Mouse (Mus musculus) liver, embryonic 14.5 days (tissue): ENCODE data around the gene Tmem59l. TPM values are rescaled to one million over a fixed set of nuclear protein-coding genes. Genes with fewer than 3 reads are reported as not detected.

Experiments used
- ATAC-seq: fragments of 200-750 bp; cut with Nextera tagmentation; 2 replicates; pipeline ENCODE4 v1.8.0; 2017; ENCODE audit warnings: moderate number of reproducible peaks, mild to moderate bottlenecking, moderate library complexity; ENCODE audit not compliant: insufficient read depth
- DNase-seq, 3 experiments: peaks; one replicate each; pipeline ENCODE4 v3.0.0-alpha.2; 2012 to 2013; ENCODE audit warnings: low read depth in 3 of 3, low spot score in 3 of 3
- H3K27ac ChIP-seq: fragments of 300-500 bp; sonication (generic); 2 replicates; pipeline ENCODE4 v1.5.1; 2014; ENCODE audit warnings: moderate library complexity, mild to moderate bottlenecking, control low read depth, inconsistent platforms
- H3K27me3 ChIP-seq: fragments of 300-500 bp; sonication (generic); 2 replicates; pipeline ENCODE4 v1.6.1; 2014; ENCODE audit warnings: mild to moderate bottlenecking, low read length, moderate library complexity; ENCODE audit not compliant: control insufficient read depth, insufficient read depth
- H3K36me3 ChIP-seq: fragments of 300-500 bp; sonication (generic); replicated peaks from 2 replicates; pipeline ENCODE4 v1.6.1; 2014; ENCODE audit warnings: low read depth; ENCODE audit not compliant: control insufficient read depth, insufficient read depth
- H3K4me1 ChIP-seq, 2 experiments: fragments of 200-500 bp in 1 of 2; fragments of 300-500 bp in 1 of 2; sonication (generic) in 1 of 2; replicated peaks; 2 replicates each; pipeline ENCODE4 v1.6.1; 2012 to 2014; ENCODE audit warnings: antibody characterized with exemption in 1 of 2, inconsistent platforms in 1 of 2, low read length in 1 of 2; ENCODE audit not compliant: control insufficient read depth in 2 of 2, insufficient read depth in 2 of 2
- H3K4me2 ChIP-seq: fragments of 300-500 bp; sonication (generic); 2 replicates; pipeline ENCODE4 v1.6.1; 2014; ENCODE audit warnings: low read depth, mild to moderate bottlenecking, control low read depth, moderate library complexity
- H3K4me3 ChIP-seq, 2 experiments: fragments of 200-500 bp in 1 of 2; fragments of 300-500 bp in 1 of 2; sonication (generic) in 1 of 2; 2 replicates each; pipeline ENCODE4 v1.5.1; 2012 to 2014; ENCODE audit warnings: low read depth in 2 of 2, low read length in 2 of 2, mild to moderate bottlenecking in 2 of 2, control low read depth in 1 of 2, inconsistent platforms in 1 of 2, moderate library complexity in 1 of 2; ENCODE audit not compliant: insufficient read depth in 1 of 2
- H3K9ac ChIP-seq: fragments of 300-500 bp; sonication (generic); replicated peaks from 2 replicates; pipeline ENCODE4 v1.6.1; 2014; ENCODE audit warnings: mild to moderate bottlenecking, control low read depth, moderate library complexity
- H3K9me3 ChIP-seq: fragments of 300-500 bp; sonication (generic); 2 replicates; pipeline ENCODE4 v1.6.1; 2016; ENCODE audit warnings: low read length, mixed read lengths; ENCODE audit not compliant: control insufficient read depth
- CTCF ChIP-seq: IDR thresholded peaks from 2 replicates; pipeline ENCODE4 v1.5.1; 2016; ENCODE audit warnings: antibody characterized with exemption, low read depth, control low read depth
- EP300 ChIP-seq: IDR thresholded peaks from 2 replicates; pipeline ENCODE4 v1.6.1; 2016; ENCODE audit warnings: antibody characterized with exemption, low read depth
- WGBS: fragments of 180-500 bp; shearing (Covaris S2); extraction: QIAGEN DNeasy Blood & Tissue Kit; methylation state at CpG from one replicate; pipeline ENCODE4 v1.1.7; 2014; ENCODE audit not compliant: insufficient replicate concordance; 5-methylcytosine and 5-hydroxymethylcytosine counted together
- polyA plus RNA-seq, 2 experiments: library from polyadenylated mRNA; depleted of rRNA in 1 of 2; stranded (reverse) in 1 of 2; unstranded in 1 of 2; fragments of >200 nt; fragmentation: Nextera tagmentation in 1 of 2; extraction: Ambion mirVana in 1 of 2; gene quantifications; 2 replicates each; pipeline versions ENCODE4 v1.2.1 to v1.2.3; 2012 to 2014

The Tmem59l gene
- polyA plus RNA-seq, 2 experiments: 0.03 TPM; not detected in 1

DNA sequence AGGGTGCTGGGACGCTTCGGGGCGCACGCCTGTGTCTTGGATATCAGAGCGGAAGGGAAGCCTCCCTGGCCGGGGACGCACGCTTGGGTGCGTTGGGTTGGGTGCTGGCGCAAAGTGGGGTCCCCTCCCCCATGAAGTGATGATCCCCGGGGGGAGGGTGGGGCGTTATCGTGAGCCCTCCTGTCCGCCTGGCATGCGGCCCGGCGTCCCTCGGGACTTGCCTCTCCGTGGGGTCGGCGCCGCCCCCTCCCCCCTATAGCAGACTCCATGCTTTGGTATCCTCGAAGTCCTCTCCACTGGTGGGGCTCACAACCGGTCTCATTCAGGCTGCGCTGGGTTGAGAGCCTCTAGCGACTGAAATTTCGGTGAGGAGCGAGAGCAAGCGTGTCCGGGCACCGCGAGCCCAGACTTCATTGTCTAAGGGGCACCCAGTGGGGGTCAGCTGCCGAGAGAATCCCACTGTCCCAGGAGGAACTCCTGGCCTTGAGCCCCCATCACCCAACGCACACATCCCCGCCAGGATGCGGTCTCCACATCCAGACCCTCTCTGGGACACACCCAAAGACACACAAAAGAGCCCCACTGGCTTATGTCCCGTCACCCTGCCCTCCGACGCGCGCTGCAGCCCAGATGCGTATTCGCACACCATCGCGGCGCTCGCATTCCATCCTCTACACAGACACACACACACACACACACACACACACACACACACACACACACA is 6.7 kb upstream of the Tmem59l start:
- Histone ChIP-seq H3K9ac (no peak overlapping the region), H3K27ac (no peak overlapping the region), H3K4me3 (no peak overlapping the region), H3K27me3 (peaks cover 95% of the 10 kb centered on the region), H3K4me1 (peaks cover 0 to 2% of the 10 kb centered on the region in 2 experiments; a peak in 1 of 4 replicates), H3K4me2 (no peak overlapping the region), H3K9me3 (no peaks in the 10 kb centered on the region), H3K36me3 (no peaks in the 10 kb centered on the region)
- no peak for DNase-seq
- TF ChIP-seq CTCF (no peak), EP300 (no peak)
- no peak for ATAC-seq
- WGBS: 2% methylated on average over 46 of the region's 47 CpGs

DNA sequence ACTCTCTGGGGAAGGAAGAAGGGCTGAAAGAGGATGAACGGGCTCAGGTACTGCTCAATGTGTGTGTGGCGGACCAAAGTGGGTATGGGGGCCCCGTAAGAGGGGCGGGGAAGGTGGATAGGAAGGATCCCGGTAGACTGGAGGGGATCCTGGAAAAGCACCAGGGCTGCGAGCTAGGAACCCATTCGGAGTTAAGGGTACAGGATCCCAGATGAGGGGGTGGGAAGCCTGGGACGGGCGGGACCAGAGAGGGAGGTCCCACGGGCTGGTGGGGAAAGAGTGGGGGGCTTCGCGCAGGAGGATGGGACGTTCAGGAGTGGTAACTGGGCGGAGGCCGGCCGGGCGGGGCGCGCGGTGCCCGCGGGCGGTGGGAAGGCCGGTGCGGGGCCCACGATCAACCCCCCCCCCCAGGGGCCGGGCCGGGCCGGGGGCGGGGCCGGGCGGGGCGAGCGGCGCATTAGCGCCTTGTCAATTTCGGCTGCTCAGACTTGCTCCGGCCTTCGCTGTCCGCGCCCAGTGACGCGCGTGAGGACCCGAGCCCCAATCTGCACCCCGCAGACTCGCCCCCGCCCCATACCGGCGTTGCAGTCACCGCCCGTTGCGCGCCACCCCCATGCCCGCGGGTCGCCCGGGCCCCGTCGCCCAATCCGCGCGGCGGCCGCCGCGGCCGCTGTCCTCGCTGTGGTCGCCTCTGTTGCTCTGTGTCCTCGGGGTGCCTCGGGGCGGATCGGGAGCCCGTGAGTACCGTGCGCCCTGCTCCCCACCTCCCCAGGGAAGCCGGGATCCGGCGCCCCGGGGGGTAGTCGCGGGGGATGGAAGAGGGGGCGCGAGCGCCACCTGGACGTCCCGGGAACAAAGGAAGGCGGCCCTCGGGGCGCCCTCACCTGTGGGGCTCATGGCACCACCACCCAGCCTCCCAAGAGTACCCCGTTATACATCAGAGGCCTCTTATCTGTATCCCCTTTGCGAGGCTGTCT is 5.8 kb upstream of the Tmem59l start, which contains the start of gene Crlf1:
Crlf1 (plus strand) TSS at position 495 of the 977 bp plus-strand sequence.
- Histone ChIP-seq H3K36me3 (no peaks in the 10 kb centered on the region), H3K4me2 (peak within 1 kb of the TSS; percentile 40), H3K27me3 (peaks cover 98% of the 10 kb centered on the region), H3K4me1 (0 out of 4 replicates have a peak, but pooled peaks cover 0 to 2% of the 10 kb centered on the region in 2 experiments), H3K9me3 (no peaks in the 10 kb centered on the region), H3K4me3 (peak within 1 kb of the TSS in 1 of 2 experiments; percentile 29; a peak in 2 of 4 replicates), H3K9ac (no peak within 1 kb of the TSS), H3K27ac (no peak within 1 kb of the TSS)
- 1% methylated on average over 74 of the region's 93 CpGs for WGBS
- TF ChIP-seq CTCF (no peak), EP300 (no peak)
- DNase-seq: no peak
- no peak for ATAC-seq

DNA sequence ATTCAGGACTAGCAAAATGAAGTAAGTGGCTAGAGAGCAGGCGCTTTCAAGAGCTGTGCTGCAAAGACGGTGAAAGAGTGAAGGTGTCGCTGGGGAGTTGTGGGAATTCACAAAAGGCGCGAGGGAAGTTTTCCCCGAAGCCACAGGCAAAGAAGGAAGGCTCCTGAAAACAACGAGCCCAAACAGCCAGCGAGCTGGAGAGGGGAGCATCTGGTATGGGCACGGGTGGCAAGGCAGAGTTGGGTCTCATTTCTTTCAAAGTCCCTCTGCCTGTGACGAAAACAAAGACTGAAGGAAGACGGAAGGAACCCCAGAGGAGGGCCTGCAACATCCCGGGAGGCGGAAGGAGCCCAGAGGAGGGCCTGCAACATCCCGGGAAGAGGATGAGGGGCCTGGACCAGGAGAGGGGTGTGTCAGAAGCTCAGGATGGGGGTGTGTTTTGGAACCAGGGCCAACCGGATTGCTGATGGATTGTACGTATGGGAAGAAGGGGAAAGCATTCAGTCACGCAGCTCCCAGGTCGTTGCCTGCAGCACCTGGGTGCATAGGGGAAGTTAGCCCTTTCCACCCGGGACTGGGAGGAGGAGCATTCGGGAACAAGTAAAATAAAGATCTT is 3.8 kb upstream of the Tmem59l start:
- H3K27me3 ChIP-seq: peaks cover 99% of the 10 kb centered on the region

DNA sequence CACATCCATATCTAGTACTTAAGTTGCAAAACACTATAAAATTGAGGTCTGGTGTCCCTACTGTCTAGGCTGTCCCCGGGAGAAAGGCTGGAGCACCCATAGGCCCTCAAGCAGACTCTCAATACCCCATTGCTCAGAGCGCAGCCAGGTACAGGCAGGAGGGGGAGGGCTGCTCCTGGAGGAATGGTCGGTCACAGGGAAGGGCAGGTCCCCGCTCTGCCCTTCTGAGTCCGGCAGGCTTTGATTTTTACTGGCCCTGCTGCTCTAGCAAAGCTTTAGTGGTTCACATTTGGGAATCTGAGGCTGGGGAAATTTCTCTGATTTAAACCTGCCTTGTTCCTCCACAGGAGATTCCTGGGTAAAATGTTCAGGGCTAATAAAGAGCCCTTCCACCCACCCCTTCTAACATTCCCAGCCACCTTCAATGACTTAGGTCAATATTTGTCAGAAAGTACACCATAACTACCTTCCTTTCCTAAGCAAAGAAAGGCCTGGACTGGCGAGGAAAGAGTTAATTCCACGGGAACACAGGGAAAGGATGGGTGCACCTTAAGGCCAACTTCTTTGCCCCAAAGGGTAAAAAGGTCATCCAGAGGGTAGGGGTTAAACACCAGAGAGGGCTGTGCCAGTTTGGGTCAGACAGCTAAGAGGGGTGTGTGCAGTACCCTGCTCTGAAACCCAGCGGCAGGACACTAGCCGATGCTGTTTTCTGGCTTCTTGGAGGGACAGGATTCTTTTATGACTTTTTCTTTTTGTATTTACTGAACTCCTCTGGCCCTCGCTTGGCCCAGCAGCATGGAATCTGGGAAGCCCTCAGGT is 3.1 kb upstream of the Tmem59l start:
- Histone ChIP-seq H3K27ac (no peak overlapping the region), H3K9ac (no peak overlapping the region), H3K36me3 (no peaks in the 10 kb centered on the region), H3K4me3 (no peak overlapping the region), H3K9me3 (no peaks in the 10 kb centered on the region), H3K27me3 (peaks cover 99% of the 10 kb centered on the region), H3K4me1 (0 out of 4 replicates have a peak, but pooled peaks cover 0 to 2% of the 10 kb centered on the region in 2 experiments), H3K4me2 (no peak overlapping the region)
- TF ChIP-seq CTCF (no peak), EP300 (no peak)
- no peak for DNase-seq
- ATAC-seq: no peak
- 17% methylated on average over 10 of the region's 10 CpGs for WGBS

More for the DNA sequence above, 3.8 kb upstream of the Tmem59l start:
- TF ChIP-seq CTCF (no peak), EP300 (no peak)
- Histone ChIP-seq H3K4me2 (no peak overlapping the region), H3K9ac (no peak overlapping the region), H3K27ac (no peak overlapping the region), H3K9me3 (no peaks in the 10 kb centered on the region), H3K36me3 (no peaks in the 10 kb centered on the region), H3K4me3 (no peak overlapping the region), H3K4me1 (0 out of 4 replicates have a peak, but pooled peaks cover 0 to 2% of the 10 kb centered on the region in 2 experiments)
- ATAC-seq (no peak), DNase-seq (no peak)
- 6% methylated on average over 20 of the region's 20 CpGs for WGBS
